Mouse (Mus musculus) forebrain, embryonic 15.5 days (tissue): ENCODE results near the gene Alcam. TPM values are rescaled to one million over a fixed set of nuclear protein-coding genes. Genes with fewer than 3 reads are reported as not detected.

Experiments used
- ATAC-seq: fragments of 200-750 bp; cut with Nextera tagmentation; replicated peaks from 2 replicates; pipeline ENCODE4 v1.8.0; 2017; ENCODE audit warnings: mild to moderate bottlenecking, moderate TSS enrichment, moderate library complexity
- H3K27ac ChIP-seq: fragments of 300-500 bp; sonication (generic); replicated peaks from 2 replicates; pipeline ENCODE4 v1.5.1; 2015; ENCODE audit warnings: mild to moderate bottlenecking, inconsistent platforms
- H3K27me3 ChIP-seq: fragments of 300-500 bp; sonication (generic); 2 replicates; pipeline ENCODE4 v1.6.1; 2015; ENCODE audit warnings: inconsistent platforms
- H3K36me3 ChIP-seq: fragments of 300-500 bp; sonication (generic); 2 replicates; pipeline ENCODE4 v1.6.1; 2015; ENCODE audit warnings: mild to moderate bottlenecking, inconsistent platforms
- H3K4me1 ChIP-seq: fragments of 300-500 bp; sonication (generic); 2 replicates; pipeline ENCODE4 v1.6.1; 2015; ENCODE audit warnings: inconsistent platforms
- H3K4me2 ChIP-seq: fragments of 300-500 bp; sonication (generic); replicated peaks from 2 replicates; pipeline ENCODE4 v1.6.1; 2015; ENCODE audit warnings: mild to moderate bottlenecking, inconsistent platforms
- H3K4me3 ChIP-seq: fragments of 300-500 bp; sonication (generic); 2 replicates; pipeline ENCODE4 v1.5.1; 2015; ENCODE audit warnings: mild to moderate bottlenecking, inconsistent platforms
- H3K9ac ChIP-seq: fragments of 300-500 bp; sonication (generic); replicated peaks from 2 replicates; pipeline ENCODE4 v1.6.1; 2015; ENCODE audit warnings: mild to moderate bottlenecking, inconsistent platforms
- H3K9me3 ChIP-seq: fragments of 300-500 bp; sonication (generic); 2 replicates; pipeline ENCODE4 v1.6.1; 2016; ENCODE audit warnings: inconsistent platforms
- WGBS: fragments of 180-500 bp; shearing (Covaris S2); methylation state at CpG from one replicate; pipeline ENCODE4 v1.1.7; 2015; ENCODE audit warnings: mixed read lengths; 5-methylcytosine and 5-hydroxymethylcytosine counted together
- polyA plus RNA-seq: library from polyadenylated mRNA; unstranded; fragments of >200 nt; fragmentation: Nextera tagmentation; extraction: Ambion mirVana; gene quantifications from 2 replicates; pipeline ENCODE4 v1.2.1, GENCODE M21; 2015

The Alcam gene
- 20.7 and 22.5 TPM in 2 replicates for polyA plus RNA-seq

DNA sequence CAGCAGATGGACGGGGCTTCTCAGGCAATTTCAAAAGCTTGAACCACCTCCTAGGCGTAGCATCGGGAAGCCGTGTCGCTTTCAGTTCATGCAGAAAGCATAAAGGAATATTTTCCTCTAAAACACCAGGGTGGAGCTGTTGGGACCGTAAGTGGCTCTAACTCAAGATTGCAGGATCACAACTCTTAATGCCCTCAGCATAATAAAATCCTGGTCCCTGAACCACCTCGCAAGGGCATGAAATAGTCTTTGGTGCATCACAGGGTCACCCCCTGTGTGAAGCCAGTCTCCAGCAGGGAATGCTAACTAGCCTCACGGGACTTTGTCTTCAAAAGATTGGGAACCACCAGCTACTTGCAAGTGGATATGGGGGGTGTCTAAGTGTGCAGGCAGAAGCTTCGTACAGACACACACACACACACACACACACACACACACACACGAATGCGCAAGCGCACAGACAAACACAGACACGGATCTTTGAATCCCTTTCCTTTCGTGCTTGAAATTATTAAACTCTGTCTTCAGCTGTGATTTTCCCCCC lies at the start of gene Alcam:
Alcam (minus strand) TSS at position 104 of the 544 bp plus-strand sequence.
- ATAC-seq, result no peak
- H3K4me3 ChIP-seq, result peak within 1 kb of the TSS; percentile 71
- peak within 1 kb of the TSS; percentile 79 for H3K27ac ChIP-seq
- H3K27me3 ChIP-seq, result no peaks in the 10 kb centered on the region
- H3K9me3 ChIP-seq, result no peaks in the 10 kb centered on the region
- WGBS, result under 1% methylated on average over 14 of the region's 14 CpGs
- H3K9ac ChIP-seq, result peak within 1 kb of the TSS; percentile 60
- peak within 1 kb of the TSS; percentile 87 for H3K4me2 ChIP-seq
- peaks cover 43% of the 10 kb centered on the region for H3K4me1 ChIP-seq
- H3K36me3 ChIP-seq, result no peaks in the 10 kb centered on the region

DNA sequence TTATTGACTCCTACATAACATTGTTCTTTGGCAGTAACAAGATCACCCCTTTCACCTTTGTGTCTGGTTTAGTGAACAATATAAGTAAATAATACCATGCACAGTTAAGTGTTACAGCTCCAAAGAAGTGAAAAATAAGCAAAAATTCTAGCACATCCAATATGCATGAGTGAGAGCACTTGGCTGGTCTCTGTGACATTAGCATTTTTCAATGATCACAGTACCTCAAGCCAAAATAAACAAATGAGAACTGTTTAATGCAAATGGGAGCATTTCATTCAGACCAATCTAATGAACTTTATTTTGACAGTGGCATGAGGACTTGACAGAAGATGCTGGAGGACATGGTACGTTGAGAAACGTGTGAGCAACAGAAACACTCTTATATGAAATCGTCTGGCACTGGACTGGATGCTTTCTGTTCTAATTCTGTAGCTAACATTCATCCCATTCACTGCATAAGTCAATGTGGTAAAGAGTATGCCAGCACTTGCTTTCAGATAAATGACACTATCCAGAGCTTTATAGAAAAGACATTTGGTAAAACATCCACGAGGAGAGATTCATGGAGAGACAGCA lies 45.0 kb upstream of the Alcam start:
- H3K27ac ChIP-seq, result no peak overlapping the region
- H3K9ac ChIP-seq, result no peak overlapping the region
- ATAC-seq, result peak; percentile 80
- no peaks in the 10 kb centered on the region for H3K27me3 ChIP-seq
- no peaks in the 10 kb centered on the region for H3K9me3 ChIP-seq
- WGBS, result 40% methylated on average over 4 of the region's 4 CpGs
- H3K4me1 ChIP-seq, result peaks cover 3% of the 10 kb centered on the region; the same call in 1 of the 2 replicates
- H3K4me2 ChIP-seq, result no peak overlapping the region
- H3K36me3 ChIP-seq, result no peaks in the 10 kb centered on the region
- H3K4me3 ChIP-seq, result no peak overlapping the region

DNA sequence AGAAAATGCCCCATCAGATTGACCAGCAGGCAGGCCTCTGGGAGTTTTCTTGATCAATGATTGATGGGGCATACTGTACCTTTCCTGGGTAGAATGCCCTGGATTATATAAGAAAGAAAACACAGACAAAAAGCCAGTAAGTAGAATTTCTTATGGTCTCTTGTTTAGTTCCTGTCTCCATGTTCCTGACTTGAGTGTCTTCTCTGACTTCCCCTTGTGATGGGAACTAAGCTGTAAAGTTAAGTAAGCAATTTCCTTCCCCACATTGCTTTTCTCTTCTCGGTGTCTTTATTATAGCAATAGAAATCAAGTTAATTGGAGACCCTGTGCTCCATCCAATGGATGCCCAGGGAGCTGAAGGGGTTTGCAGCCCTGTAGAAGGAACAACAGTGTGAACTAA lies 36.7 kb upstream of the Alcam start:
- Histone ChIP-seq H3K4me3 (no peak overlapping the region), H3K4me1 (no peaks in the 10 kb centered on the region), H3K4me2 (no peak overlapping the region), H3K27me3 (no peaks in the 10 kb centered on the region), H3K9ac (no peak overlapping the region), H3K9me3 (no peaks in the 10 kb centered on the region), H3K36me3 (no peaks in the 10 kb centered on the region), H3K27ac (no peak overlapping the region)
- 86% methylated on average over 1 of the region's 1 CpGs for WGBS
- ATAC-seq, result no peak

DNA sequence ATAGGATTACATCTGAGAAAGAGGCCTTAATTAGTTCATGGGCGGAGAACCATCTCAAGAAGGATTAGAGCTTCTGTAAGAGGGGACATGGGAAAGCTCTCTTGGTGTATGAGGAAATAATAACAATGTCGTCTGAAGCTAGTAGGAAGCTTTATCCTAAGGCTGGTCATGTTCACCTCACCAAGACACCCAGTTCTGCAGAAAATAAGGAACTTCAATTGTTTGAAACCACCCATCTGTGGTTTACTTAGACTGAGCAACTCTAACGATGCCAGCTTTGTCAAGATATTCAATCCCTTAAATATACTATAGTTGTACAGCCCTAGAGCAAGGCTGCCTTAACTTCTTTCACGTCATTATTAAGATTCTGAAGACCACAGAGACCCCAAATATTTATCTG lies 20.4 kb upstream of the Alcam start:
- ATAC-seq, result no peak
- WGBS, result 47% methylated on average over 4 of the region's 4 CpGs
- Histone ChIP-seq H3K4me3 (no peak overlapping the region), H3K27me3 (no peaks in the 10 kb centered on the region), H3K9ac (no peak overlapping the region), H3K4me2 (no peak overlapping the region), H3K36me3 (no peaks in the 10 kb centered on the region), H3K27ac (no peak overlapping the region), H3K4me1 (no peaks in the 10 kb centered on the region), H3K9me3 (no peaks in the 10 kb centered on the region)

DNA sequence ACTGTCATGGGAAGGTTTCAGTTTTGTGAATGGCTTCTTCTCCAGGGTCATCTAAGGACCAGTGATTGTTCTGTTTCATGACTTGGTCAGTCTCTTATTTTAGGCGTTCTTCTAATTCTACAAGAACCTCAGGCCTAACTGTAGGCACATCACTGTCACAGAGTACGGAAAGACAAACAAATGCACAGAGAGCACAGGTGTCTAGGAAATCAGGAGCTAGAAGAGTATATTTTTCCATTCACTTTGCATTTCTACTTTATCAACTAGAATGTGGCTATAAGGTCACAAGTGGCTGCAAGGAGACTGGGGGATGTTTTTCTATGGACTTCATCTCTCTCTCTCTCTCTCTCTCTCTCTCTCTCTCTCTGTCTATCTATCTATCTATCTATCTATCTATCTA lies 19.2 kb upstream of the Alcam start:
- Histone ChIP-seq H3K27ac (no peak overlapping the region), H3K4me1 (no peaks in the 10 kb centered on the region), H3K4me3 (no peak overlapping the region), H3K9me3 (no peaks in the 10 kb centered on the region), H3K27me3 (no peaks in the 10 kb centered on the region), H3K36me3 (no peaks in the 10 kb centered on the region), H3K4me2 (no peak overlapping the region), H3K9ac (no peak overlapping the region)
- ATAC-seq, result no peak
- 97% methylated on average over 2 of the region's 2 CpGs for WGBS

DNA sequence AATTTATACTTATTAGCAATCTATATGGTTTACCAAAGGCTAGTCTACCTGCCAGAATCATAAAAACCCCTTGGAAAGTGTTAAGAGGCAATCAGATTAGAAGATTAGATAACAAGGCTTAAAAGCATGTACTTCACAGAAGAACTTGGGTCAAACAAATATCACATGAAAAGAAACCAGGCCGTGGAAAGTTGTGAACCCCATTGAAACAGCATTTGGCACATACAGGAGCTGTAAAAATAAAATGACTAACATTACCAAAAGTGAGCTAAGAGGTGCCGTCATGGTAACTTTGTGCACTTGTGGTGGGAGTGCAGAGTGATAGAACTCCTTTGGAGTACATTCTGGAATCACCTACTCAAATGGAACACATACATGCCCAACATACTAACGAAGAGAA lies 18.8 kb upstream of the Alcam start:
- Histone ChIP-seq H3K4me2 (no peak overlapping the region), H3K9ac (no peak overlapping the region), H3K4me3 (no peak overlapping the region), H3K36me3 (no peaks in the 10 kb centered on the region), H3K27ac (no peak overlapping the region), H3K4me1 (no peaks in the 10 kb centered on the region), H3K27me3 (no peaks in the 10 kb centered on the region), H3K9me3 (no peaks in the 10 kb centered on the region)
- WGBS, result 92% methylated on average over 3 of the region's 3 CpGs
- no peak for ATAC-seq

DNA sequence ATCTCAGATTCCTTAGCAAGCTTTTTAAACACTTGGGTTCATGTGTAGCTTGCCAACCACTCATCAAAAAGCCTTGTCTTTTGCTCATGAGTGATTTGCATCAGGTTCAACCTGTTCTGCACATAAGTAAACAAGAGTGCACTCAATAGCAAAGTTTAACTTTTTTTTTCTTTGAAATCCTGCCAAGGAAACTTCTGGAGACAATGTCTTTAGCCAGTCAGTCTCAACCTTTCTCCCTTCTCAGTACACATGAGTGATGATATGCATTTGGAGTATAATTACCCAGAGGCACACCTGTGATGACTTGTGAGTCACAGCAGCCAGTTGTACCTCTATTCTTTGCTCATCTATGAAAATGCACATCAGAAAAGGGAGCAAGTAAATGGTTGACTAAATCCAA lies 18.2 kb upstream of the Alcam start:
- Histone ChIP-seq H3K27ac (no peak overlapping the region), H3K4me3 (no peak overlapping the region), H3K4me2 (no peak overlapping the region), H3K9me3 (no peaks in the 10 kb centered on the region), H3K9ac (no peak overlapping the region), H3K36me3 (no peaks in the 10 kb centered on the region), H3K27me3 (no peaks in the 10 kb centered on the region), H3K4me1 (no peaks in the 10 kb centered on the region)
- ATAC-seq, result no peak

DNA sequence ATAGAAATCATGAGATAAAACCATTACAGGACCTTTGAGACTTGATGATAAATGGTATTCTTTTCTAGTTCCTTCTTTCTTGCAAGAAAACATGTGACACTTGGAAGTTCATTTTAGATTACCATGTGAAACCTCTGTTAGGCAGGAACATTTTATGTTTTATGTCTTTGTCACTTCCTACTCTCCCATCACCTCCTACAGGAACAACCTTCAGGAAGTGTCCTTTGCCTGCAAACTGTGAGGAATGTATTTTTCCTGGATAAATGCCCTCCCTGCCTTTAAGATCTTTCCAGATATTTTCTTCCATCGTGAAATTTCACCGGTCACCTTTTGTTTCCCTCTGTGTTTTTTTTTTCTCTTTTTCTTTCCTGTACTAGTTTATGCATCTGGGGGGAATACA lies 17.0 kb upstream of the Alcam start:
- Histone ChIP-seq H3K4me1 (no peaks in the 10 kb centered on the region), H3K9ac (no peak overlapping the region), H3K4me2 (no peak overlapping the region), H3K4me3 (no peak overlapping the region), H3K36me3 (no peaks in the 10 kb centered on the region), H3K27ac (no peak overlapping the region), H3K9me3 (no peaks in the 10 kb centered on the region), H3K27me3 (no peaks in the 10 kb centered on the region)
- 90% methylated on average over 2 of the region's 2 CpGs for WGBS
- ATAC-seq, result no peak

DNA sequence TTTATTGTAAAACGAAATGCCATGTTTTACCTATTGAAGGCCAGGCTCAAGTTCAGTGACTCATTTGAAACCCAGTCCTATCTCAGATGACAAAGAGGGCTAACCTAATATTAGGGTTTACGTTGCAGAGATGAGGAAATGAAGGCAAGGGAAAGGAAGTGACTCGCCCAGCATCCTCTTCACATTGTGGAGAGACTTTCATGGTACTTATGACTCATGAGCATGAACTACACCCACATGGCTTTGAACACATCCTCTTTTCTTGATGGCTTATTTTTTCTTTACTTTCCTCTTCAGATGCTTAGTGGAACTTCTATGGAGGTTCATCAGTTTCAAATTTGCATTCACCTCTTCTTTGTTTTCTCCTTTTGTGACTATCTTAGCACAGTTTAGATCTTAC lies 16.4 kb upstream of the Alcam start:
- H3K4me2 ChIP-seq, result no peak overlapping the region
- H3K36me3 ChIP-seq, result no peaks in the 10 kb centered on the region
- no peak for ATAC-seq
- no peak overlapping the region for H3K27ac ChIP-seq
- no peaks in the 10 kb centered on the region for H3K27me3 ChIP-seq
- no peaks in the 10 kb centered on the region for H3K9me3 ChIP-seq
- H3K9ac ChIP-seq, result no peak overlapping the region
- no peak overlapping the region for H3K4me3 ChIP-seq
- no peaks in the 10 kb centered on the region for H3K4me1 ChIP-seq
- WGBS, result 91% methylated on average over 3 of the region's 3 CpGs

DNA sequence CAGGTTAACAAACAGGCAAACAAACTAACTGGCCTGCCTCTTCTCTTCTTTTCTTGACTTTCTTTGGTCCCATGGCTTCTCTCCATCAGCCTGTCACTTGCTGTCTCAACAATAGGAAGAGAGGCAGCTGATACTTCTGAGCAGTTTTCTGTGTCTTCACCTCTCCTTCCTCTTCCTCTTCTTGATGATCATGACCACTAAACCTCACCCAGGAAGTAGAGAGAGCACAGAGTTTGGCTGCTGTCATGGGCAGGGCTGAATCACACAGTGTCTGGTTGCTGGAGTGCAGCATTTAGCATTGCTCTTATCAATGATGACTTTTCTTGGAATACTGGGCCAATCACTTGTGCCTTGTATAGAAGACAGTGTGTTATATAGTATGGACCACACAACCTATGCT lies 14.6 kb upstream of the Alcam start:
- H3K27ac ChIP-seq, result no peak overlapping the region
- no peak overlapping the region for H3K4me3 ChIP-seq
- no peaks in the 10 kb centered on the region for H3K36me3 ChIP-seq
- H3K9ac ChIP-seq, result no peak overlapping the region
- no peak for ATAC-seq
- no peaks in the 10 kb centered on the region for H3K9me3 ChIP-seq
- H3K27me3 ChIP-seq, result no peaks in the 10 kb centered on the region
- no peak overlapping the region for H3K4me2 ChIP-seq
- no peaks in the 10 kb centered on the region for H3K4me1 ChIP-seq

DNA sequence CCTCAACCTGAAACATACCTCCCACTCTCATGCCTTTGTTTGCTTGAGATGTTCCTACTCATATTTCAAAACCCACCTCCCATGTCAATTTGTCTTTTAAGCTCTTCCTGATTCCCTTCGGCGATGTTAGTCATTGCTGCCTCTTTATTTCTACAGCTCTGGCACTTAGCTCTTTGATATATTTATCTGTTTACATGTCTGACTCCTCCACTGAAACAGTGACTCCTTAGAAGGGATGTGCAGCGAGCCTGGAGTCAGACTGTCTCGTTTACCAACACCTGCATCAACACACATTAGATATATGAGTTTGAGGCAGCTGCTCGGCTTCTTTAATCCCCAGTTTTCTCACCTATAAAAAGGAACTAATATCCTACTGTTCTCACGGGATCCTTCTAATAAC lies 12.9 kb upstream of the Alcam start:
- 73% methylated on average over 6 of the region's 6 CpGs for WGBS
- H3K4me2 ChIP-seq, result no peak overlapping the region

DNA sequence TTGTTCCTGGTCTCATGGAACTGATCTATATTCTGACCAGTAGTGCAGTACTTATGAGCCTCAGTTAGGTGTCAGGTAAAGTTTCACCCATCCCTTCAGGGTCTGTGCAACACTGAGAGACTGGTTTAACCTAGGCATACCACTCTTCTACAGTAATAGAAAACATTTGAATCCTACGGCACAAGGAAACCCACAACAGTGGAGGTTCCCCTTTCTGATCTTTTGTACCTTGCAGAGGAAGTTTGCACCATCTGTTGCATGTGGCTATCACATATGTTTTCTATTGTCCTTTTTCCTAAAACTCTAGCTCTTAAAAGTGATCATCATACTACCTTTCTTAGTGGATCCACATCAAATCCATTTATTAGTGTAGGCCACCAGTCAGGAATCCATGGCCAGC lies 10.7 kb upstream of the Alcam start:
- WGBS, result 85% methylated on average over 1 of the region's 1 CpGs
- H3K36me3 ChIP-seq, result no peaks in the 10 kb centered on the region
- no peaks in the 10 kb centered on the region for H3K27me3 ChIP-seq
- no peak for ATAC-seq
- H3K27ac ChIP-seq, result no peak overlapping the region
- H3K9me3 ChIP-seq, result no peaks in the 10 kb centered on the region
- no peaks in the 10 kb centered on the region for H3K4me1 ChIP-seq
- H3K9ac ChIP-seq, result no peak overlapping the region
- H3K4me2 ChIP-seq, result no peak overlapping the region
- no peak overlapping the region for H3K4me3 ChIP-seq

More for the DNA sequence above, 12.9 kb upstream of the Alcam start:
- Histone ChIP-seq H3K27me3 (no peaks in the 10 kb centered on the region), H3K9me3 (no peaks in the 10 kb centered on the region), H3K27ac (no peak overlapping the region), H3K4me3 (no peak overlapping the region), H3K4me1 (no peaks in the 10 kb centered on the region), H3K9ac (no peak overlapping the region), H3K36me3 (no peaks in the 10 kb centered on the region)
- ATAC-seq, result no peak
